Mouse (Mus musculus): ENCODE results near the gene Cntn2. TPM values are rescaled to one million over a fixed set of nuclear protein-coding genes. Genes with fewer than 3 reads are reported as not detected.

The Cntn2 gene
- polyA plus RNA-seq, 1 experiment = not detected

- Histone ChIP-seq H3K4me1 (ENCODE audit: control insufficient read depth, insufficient read depth, low read length) (no peaks in the 10 kb centered on the region), H3K27ac (ENCODE audit: control insufficient read depth, insufficient read depth, low read depth, low read length, poor library complexity) (no peak overlapping the region), H3K4me3 (replicated peaks; ENCODE audit: control insufficient read depth, low read depth, low read length) (no peak overlapping the region)
- TF ChIP-seq POLR2A (IDR thresholded peaks at IDR 0.05; ENCODE audit: borderline replicate concordance, control insufficient read depth, low read depth, low read length) (no peak), CTCF (IDR thresholded peaks at IDR 0.05; ENCODE audit: control insufficient read depth, insufficient read depth, low read length) (no peak)
- WGBS = 80% methylated on average over 11 of the region's 11 CpGs
Measured at GRCm38 (mm10) chr1:132516776-132517175, 26.3 kb downstream of the Cntn2 start.

- Histone ChIP-seq H3K4me3 (replicated peaks; ENCODE audit: control insufficient read depth, low read depth, low read length) (no peak overlapping the region), H3K27ac (ENCODE audit: control insufficient read depth, insufficient read depth, low read depth, low read length, poor library complexity) (no peak overlapping the region), H3K4me1 (ENCODE audit: control insufficient read depth, insufficient read depth, low read length) (no peaks in the 10 kb centered on the region)
- WGBS = 83% methylated on average over 12 of the region's 12 CpGs
- TF ChIP-seq CTCF (IDR thresholded peaks at IDR 0.05; ENCODE audit: control insufficient read depth, insufficient read depth, low read length) = no peak
- TF ChIP-seq POLR2A (IDR thresholded peaks at IDR 0.05; ENCODE audit: borderline replicate concordance, control insufficient read depth, low read depth, low read length) = no peak
Measured at GRCm38 (mm10) chr1:132515339-132515738, 27.7 kb downstream of the Cntn2 start.

GRCm38 (mm10) chr1:132512106-132512505, 30.9 kb downstream of the Cntn2 start:
- Histone ChIP-seq H3K4me1 (ENCODE audit: control insufficient read depth, insufficient read depth, low read length) (no peaks in the 10 kb centered on the region), H3K27ac (ENCODE audit: control insufficient read depth, insufficient read depth, low read depth, low read length, poor library complexity) (no peak overlapping the region), H3K4me3 (replicated peaks; ENCODE audit: control insufficient read depth, low read depth, low read length) (no peak overlapping the region)
- 78% methylated on average over 8 of the region's 8 CpGs for whole genome bisulfite sequencing
- no peak for TF ChIP-seq POLR2A (IDR thresholded peaks at IDR 0.05; ENCODE audit: borderline replicate concordance, control insufficient read depth, low read depth, low read length)
- no peak for TF ChIP-seq CTCF (IDR thresholded peaks at IDR 0.05; ENCODE audit: control insufficient read depth, insufficient read depth, low read length)

- H3K4me3 ChIP-seq (replicated peaks; ENCODE audit: control insufficient read depth, low read depth, low read length) = no peak overlapping the region
- WGBS = 62% methylated on average over 8 of the region's 8 CpGs
- H3K4me1 ChIP-seq (ENCODE audit: control insufficient read depth, insufficient read depth, low read length) = no peaks in the 10 kb centered on the region
- H3K27ac ChIP-seq (ENCODE audit: control insufficient read depth, insufficient read depth, low read depth, low read length, poor library complexity) = no peak overlapping the region
- no peak for TF ChIP-seq CTCF (IDR thresholded peaks at IDR 0.05; ENCODE audit: control insufficient read depth, insufficient read depth, low read length)
- no peak for TF ChIP-seq POLR2A (IDR thresholded peaks at IDR 0.05; ENCODE audit: borderline replicate concordance, control insufficient read depth, low read depth, low read length)
Measured at GRCm38 (mm10) chr1:132511521-132511920, 31.5 kb downstream of the Cntn2 start.

GRCm38 (mm10) chr1:132509771-132510170, 33.3 kb downstream of the Cntn2 start:
- H3K4me3 ChIP-seq (replicated peaks; ENCODE audit: control insufficient read depth, low read depth, low read length) = no peak overlapping the region
- TF ChIP-seq POLR2A (IDR thresholded peaks at IDR 0.05; ENCODE audit: borderline replicate concordance, control insufficient read depth, low read depth, low read length) (no peak), CTCF (IDR thresholded peaks at IDR 0.05; ENCODE audit: control insufficient read depth, insufficient read depth, low read length) (no peak)
- WGBS = 76% methylated on average over 5 of the region's 5 CpGs
- H3K27ac ChIP-seq (ENCODE audit: control insufficient read depth, insufficient read depth, low read depth, low read length, poor library complexity) = no peak overlapping the region
- no peaks in the 10 kb centered on the region for H3K4me1 ChIP-seq (ENCODE audit: control insufficient read depth, insufficient read depth, low read length)

- Histone ChIP-seq H3K4me1 (ENCODE audit: control insufficient read depth, insufficient read depth, low read length) (no peaks in the 10 kb centered on the region), H3K4me3 (replicated peaks; ENCODE audit: control insufficient read depth, low read depth, low read length) (no peak overlapping the region), H3K27ac (ENCODE audit: control insufficient read depth, insufficient read depth, low read depth, low read length, poor library complexity) (no peak overlapping the region)
- WGBS = 88% methylated on average over 7 of the region's 7 CpGs
- no peak for TF ChIP-seq CTCF (IDR thresholded peaks at IDR 0.05; ENCODE audit: control insufficient read depth, insufficient read depth, low read length)
- no peak for TF ChIP-seq POLR2A (IDR thresholded peaks at IDR 0.05; ENCODE audit: borderline replicate concordance, control insufficient read depth, low read depth, low read length)
Measured at GRCm38 (mm10) chr1:132506656-132507055, 36.4 kb downstream of the Cntn2 start.

GRCm38 (mm10) chr1:132506058-132506457, 37.0 kb downstream of the Cntn2 start, which contains the start of gene Tmem81:
Gene Tmem81, plus strand, starts transcription at chr1:132506230.
- Histone ChIP-seq H3K4me3 (replicated peaks; ENCODE audit: control insufficient read depth, low read depth, low read length) (no peak within 1 kb of the TSS), H3K4me1 (ENCODE audit: control insufficient read depth, insufficient read depth, low read length) (no peaks in the 10 kb centered on the region), H3K27ac (ENCODE audit: control insufficient read depth, insufficient read depth, low read depth, low read length, poor library complexity) (no peak within 1 kb of the TSS)
- 89% methylated on average over 7 of the region's 7 CpGs for WGBS
- TF ChIP-seq CTCF (IDR thresholded peaks at IDR 0.05; ENCODE audit: control insufficient read depth, insufficient read depth, low read length) (no peak), POLR2A (IDR thresholded peaks at IDR 0.05; ENCODE audit: borderline replicate concordance, control insufficient read depth, low read depth, low read length) (no peak)

GRCm38 (mm10) chr1:132505155-132505554, 37.9 kb downstream of the Cntn2 start:
- no peak overlapping the region for H3K27ac ChIP-seq (ENCODE audit: control insufficient read depth, insufficient read depth, low read depth, low read length, poor library complexity)
- H3K4me1 ChIP-seq (ENCODE audit: control insufficient read depth, insufficient read depth, low read length) = no peaks in the 10 kb centered on the region
- H3K4me3 ChIP-seq (replicated peaks; ENCODE audit: control insufficient read depth, low read depth, low read length) = no peak overlapping the region
- 92% methylated on average over 5 of the region's 5 CpGs for WGBS
- TF ChIP-seq POLR2A (IDR thresholded peaks at IDR 0.05; ENCODE audit: borderline replicate concordance, control insufficient read depth, low read depth, low read length) (no peak), CTCF (IDR thresholded peaks at IDR 0.05; ENCODE audit: control insufficient read depth, insufficient read depth, low read length) (no peak)

GRCm38 (mm10) chr1:132500535-132500934, 42.5 kb downstream of the Cntn2 start:
- TF ChIP-seq CTCF (IDR thresholded peaks at IDR 0.05; ENCODE audit: control insufficient read depth, insufficient read depth, low read length) (no peak), POLR2A (IDR thresholded peaks at IDR 0.05; ENCODE audit: borderline replicate concordance, control insufficient read depth, low read depth, low read length) (no peak)
- Histone ChIP-seq H3K4me3 (replicated peaks; ENCODE audit: control insufficient read depth, low read depth, low read length) (no peak overlapping the region), H3K27ac (ENCODE audit: control insufficient read depth, insufficient read depth, low read depth, low read length, poor library complexity) (no peak overlapping the region), H3K4me1 (ENCODE audit: control insufficient read depth, insufficient read depth, low read length) (no peaks in the 10 kb centered on the region)
- WGBS = 90% methylated on average over 2 of the region's 2 CpGs

All from bone marrow, adult 2 months (tissue).